Mouse (Mus musculus) B cell, adult 67 days (primary cell): Measurements from ENCODE around the gene Mlx. TPM values are rescaled to one million over a fixed set of nuclear protein-coding genes. Genes with fewer than 3 reads are reported as not detected.

Experiments used
- total RNA-seq, 2 experiments: library from RNA; stranded (reverse); gene quantifications; 4 replicates each; pipeline ENCODE4 v1.2.4; 2023

Mlx gene
- total RNA-seq = 10 to 100 TPM; 36.8 to 37.6 TPM

GRCm38 (mm10) chr11:101086756-101087681 lies at the start of gene Mlx:
TSS of gene Mlx (plus strand) at chr11:101087277.

GRCm38 (mm10) chr11:101069391-101070188 lies 17.5 kb upstream of the Mlx start, which contains the start of gene Naglu:
TSS of gene Naglu (plus strand) at chr11:101070012.

GRCm38 (mm10) chr11:101078121-101078520 lies 9.0 kb upstream of the Mlx start, which contains the start of gene Hsd17b1:
TSS of gene Hsd17b1 (plus strand) at chr11:101078411.

GRCm38 (mm10) chr11:101082208-101083082 lies 4.6 kb upstream of the Mlx start, which contains the start of gene Coasy:
TSS of gene Coasy (plus strand) at chr11:101082565.

GRCm38 (mm10) chr11:101095314-101096024 lies 8.4 kb downstream of the Mlx start, which contains the start of gene Psmc3ip:
TSS of gene Psmc3ip (minus strand) at chr11:101095436.

GRCm38 (mm10) chr11:101119761-101120544 lies 32.9 kb downstream of the Mlx start, which contains the start of the genes Retreg3 and Tubg1:
TSS of gene Retreg3 (minus strand) at chr11:101119893.
TSS of gene Tubg1 (plus strand) at chr11:101119938.

Other genes with a start within 250 kb of the Mlx start
- 10 to 100 TPM; 72.9 to 73.0 TPM for gene Stat5b, start 236.6 kb upstream of the Mlx start, total RNA-seq
- gene Stat5a, start 227.9 kb upstream of the Mlx start, total RNA-seq = 10 to 100 TPM; 40.0 to 40.6 TPM
- 100 to 1,000 TPM; 218 to 234 TPM for gene Stat3, start 147.7 kb upstream of the Mlx start, total RNA-seq
- gene Cavin1, start 116.4 kb upstream of the Mlx start, total RNA-seq = not detected
- gene Atp6v0a1, start 77.8 kb upstream of the Mlx start, total RNA-seq = 100 to 1,000 TPM in 1 of 2 experiments, 10 to 100 TPM in 1; 76.8 to 108 TPM
- gene Naglu, start 17.3 kb upstream of the Mlx start, total RNA-seq = 10 to 100 TPM; 18.5 to 24.4 TPM
- gene Hsd17b1, start 8.9 kb upstream of the Mlx start, total RNA-seq = 1 to 10 TPM; 2.2 to 2.9 TPM
- gene Coasy, start 4.7 kb upstream of the Mlx start, total RNA-seq = 10 to 100 TPM; 18.3 to 21.7 TPM
- 1 to 10 TPM; 2.9 to 3.5 TPM for gene Psmc3ip, start 8.2 kb downstream of the Mlx start, total RNA-seq
- 10 to 100 TPM; 85.9 to 89.2 TPM for gene Retreg3, start 32.6 kb downstream of the Mlx start, total RNA-seq
- 10 to 100 TPM; 14.2 to 17.4 TPM for gene Tubg1, start 32.7 kb downstream of the Mlx start, total RNA-seq
- 1 to 10 TPM; 3.2 to 7.1 TPM for gene Tubg2, start 68.6 kb downstream of the Mlx start, total RNA-seq
- under 1 TPM; 0.21 to 0.32 TPM for gene Cntnap1, start 83.2 kb downstream of the Mlx start, total RNA-seq
- gene Plekhh3, start 84.1 kb downstream of the Mlx start, total RNA-seq = 1 to 10 TPM in 1 of 2 experiments, under 1 TPM in 1; 0.95 to 1.4 TPM
- gene Ccr10, start 88.2 kb downstream of the Mlx start, total RNA-seq = not detected
- gene Ezh1, start 139.2 kb downstream of the Mlx start, total RNA-seq = 10 to 100 TPM; 89.5 to 93.8 TPM
- gene Ramp2, start 158.8 kb downstream of the Mlx start, total RNA-seq = not detected
- 10 to 100 TPM; 69.8 to 82.7 TPM for gene Vps25, start 166.4 kb downstream of the Mlx start, total RNA-seq
- gene Wnk4, start 173.3 kb downstream of the Mlx start, total RNA-seq = under 1 TPM; 0.20 to 0.77 TPM
- gene Cntd1, start 191.7 kb downstream of the Mlx start, total RNA-seq = under 1 TPM in 1 of 2 experiments, not detected in 1; 0.29 TPM
- 10 to 100 TPM; 30.6 to 33.6 TPM for gene Coa3, start 191.8 kb downstream of the Mlx start, total RNA-seq
- 100 to 1,000 TPM; 185 to 187 TPM for gene Becn1, start 215.0 kb downstream of the Mlx start, total RNA-seq
- 100 to 1,000 TPM; 143 to 148 TPM for gene Psme3, start 228.9 kb downstream of the Mlx start, total RNA-seq
- 10 to 100 TPM; 13.2 to 14.9 TPM for gene Aoc2, start 237.8 kb downstream of the Mlx start, total RNA-seq
- under 1 TPM in 1 of 2 experiments, not detected in 1; 0.50 TPM for gene Aoc3, start 243.3 kb downstream of the Mlx start, total RNA-seq